Mouse (Mus musculus) T-cell, adult 2 months (primary cell): ENCODE data around the gene Rest.
A peak's percentile ranks its signal among the peaks of the same experiment; 100 is the strongest.

ENCODE experiments used
- DNase-seq: peaks from one replicate; pipeline ENCODE4 v3.0.0; 2022; ENCODE audit warnings: low spot score

Rest gene

GRCm38 (mm10) chr5:77309924-77310772, 44.9 kb downstream of the Rest start, which contains the start of the genes Noa1 and Polr2b:
Gene Noa1, minus strand, starts transcription at chr5:77310084.
Gene Polr2b, plus strand, starts transcription at chr5:77310147.
- peak; percentile 97 for DNase-seq

GRCm38 (mm10) chr5:77314206-77314605, 48.9 kb downstream of the Rest start:
- no peak for DNase-seq

GRCm38 (mm10) chr5:77314986-77315385, 49.7 kb downstream of the Rest start:
- no peak for DNase-seq

- DNase-seq: no peak
These were observed 59.6 kb downstream of the Rest start for GRCm38 (mm10) chr5:77324936-77325335.

GRCm38 (mm10) chr5:77330154-77330553, 64.9 kb downstream of the Rest start:
- DNase-seq: no peak
